Mouse (Mus musculus): Measurements from ENCODE around the gene Zfp85. TPM values are rescaled to one million over a fixed set of nuclear protein-coding genes. Genes with fewer than 3 reads are reported as not detected.

Gene Zfp85
- polyA plus RNA-seq, 1 experiment from 2014 or later = 9.8 TPM

Other genes with a start within 250 kb of the Zfp85 start
- gene Gm26965, start 229.1 kb downstream of the Zfp85 start, polyA plus RNA-seq (2014; fragmentation: Nextera tagmentation; extraction: Ambion mirVana) = 0.33 TPM in 1 of 2 replicates, not detected in the other
- 46.7 and 48.8 TPM in 2 replicates for gene Zfp87, start 229.1 kb downstream of the Zfp85 start, polyA plus RNA-seq (2014; fragmentation: Nextera tagmentation; extraction: Ambion mirVana)
- 18.6 and 22.3 TPM in 2 replicates for gene Zfp748, start 201.4 kb downstream of the Zfp85 start, polyA plus RNA-seq (2014; fragmentation: Nextera tagmentation; extraction: Ambion mirVana)
- gene Zfp729b, start 145.5 kb downstream of the Zfp85 start, polyA plus RNA-seq (2014; fragmentation: Nextera tagmentation; extraction: Ambion mirVana) = 7.1 and 7.3 TPM in 2 replicates
- gene Gm49345, start 117.5 kb downstream of the Zfp85 start, polyA plus RNA-seq (2014; fragmentation: Nextera tagmentation; extraction: Ambion mirVana) = 0.54 TPM in 1 of 2 replicates, not detected in the other
- 3.9 and 5.3 TPM in 2 replicates for gene Zfp729a, start 117.4 kb downstream of the Zfp85 start, polyA plus RNA-seq (2014; fragmentation: Nextera tagmentation; extraction: Ambion mirVana)
- gene Zfp738, start 68.2 kb downstream of the Zfp85 start, polyA plus RNA-seq (2014; fragmentation: Nextera tagmentation; extraction: Ambion mirVana) = 9.9 and 15.0 TPM in 2 replicates
- gene Zfp65, start 26.1 kb downstream of the Zfp85 start, polyA plus RNA-seq (2014; fragmentation: Nextera tagmentation; extraction: Ambion mirVana) = 4.4 and 5.6 TPM in 2 replicates
- 4.0 TPM in 2 replicates for gene Zfp493, start 24.5 kb upstream of the Zfp85 start, polyA plus RNA-seq (2014; fragmentation: Nextera tagmentation; extraction: Ambion mirVana)
- gene Zfp273, start 58.5 kb upstream of the Zfp85 start, polyA plus RNA-seq (2014; fragmentation: Nextera tagmentation; extraction: Ambion mirVana) = 13.9 and 14.0 TPM in 2 replicates
- gene Gm10037, start 75.9 kb upstream of the Zfp85 start, polyA plus RNA-seq (2014; fragmentation: Nextera tagmentation; extraction: Ambion mirVana) = 4.9 and 7.4 TPM in 2 replicates
- not detected in 2 replicates for gene BC048507, start 108.1 kb upstream of the Zfp85 start, polyA plus RNA-seq (2014; fragmentation: Nextera tagmentation; extraction: Ambion mirVana)

Measured in forebrain, embryonic 14.5 days (tissue).